Mouse (Mus musculus): ENCODE data around the gene A1cf. TPM values are rescaled to one million over a fixed set of nuclear protein-coding genes. Genes with fewer than 3 reads are reported as not detected.

A1cf gene
- polyA plus RNA-seq, 1 experiment from 2014 or later: not detected

- Histone ChIP-seq H3K27ac (ENCODE audit: low read length) (no peak overlapping the region), H3K4me3 (ENCODE audit: low read length) (no peak overlapping the region), H3K4me2 (ENCODE audit: low read depth, low read length) (no peak overlapping the region), H3K36me3 (ENCODE audit: control insufficient read depth, insufficient read depth, low read length) (no peaks in the 10 kb centered on the region), H3K4me1 (replicated peaks; ENCODE audit: control insufficient read depth, insufficient read depth, low read length) (no peaks in the 10 kb centered on the region), H3K27me3 (ENCODE audit: control insufficient read depth, insufficient read depth, low read depth, low read length) (no peaks in the 10 kb centered on the region), H3K9me3 (ENCODE audit: control insufficient read depth, low read length) (no peaks in the 10 kb centered on the region), H3K9ac (ENCODE audit: low read length) (no peak overlapping the region)
- WGBS: 84% methylated on average over 4 of the region's 4 CpGs
- no peak for ATAC-seq (ENCODE audit: low read depth)
Measured at GRCm38 (mm10) chr19:31920357-31920756, 51.8 kb downstream of the A1cf start.

DNA sequence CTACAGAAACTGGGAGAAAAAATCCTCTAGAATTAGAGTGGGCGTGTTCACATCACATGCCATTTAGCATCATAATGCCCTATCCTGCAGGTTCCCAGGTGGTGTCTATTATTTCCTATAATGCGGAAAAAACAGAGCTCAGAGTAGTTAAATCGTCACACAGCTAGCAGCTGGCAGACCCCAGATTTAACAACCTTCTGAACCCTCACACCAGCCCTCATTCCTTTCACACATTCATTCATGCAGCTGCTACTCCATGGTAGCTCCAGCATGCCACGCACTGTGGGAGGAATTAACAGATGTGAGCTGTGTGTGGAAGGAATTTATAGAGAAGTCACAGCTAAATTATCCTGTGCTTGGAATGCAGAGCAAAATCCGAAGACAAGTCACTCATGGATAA, 53.3 kb downstream of the A1cf start:
- no peaks in the 10 kb centered on the region for H3K27me3 ChIP-seq (ENCODE audit: control insufficient read depth, insufficient read depth, low read depth, low read length)
- H3K36me3 ChIP-seq (ENCODE audit: control insufficient read depth, insufficient read depth, low read length): no peaks in the 10 kb centered on the region
- H3K27ac ChIP-seq (ENCODE audit: low read length): no peak overlapping the region
- no peaks in the 10 kb centered on the region for H3K9me3 ChIP-seq (ENCODE audit: control insufficient read depth, low read length)
- H3K4me3 ChIP-seq (ENCODE audit: low read length): no peak overlapping the region
- H3K9ac ChIP-seq (ENCODE audit: low read length): no peak overlapping the region
- 57% methylated on average over 5 of the region's 5 CpGs for WGBS
- H3K4me1 ChIP-seq (replicated peaks; ENCODE audit: control insufficient read depth, insufficient read depth, low read length): no peaks in the 10 kb centered on the region
- ATAC-seq (ENCODE audit: low read depth): no peak
- H3K4me2 ChIP-seq (ENCODE audit: low read depth, low read length): no peak overlapping the region

GRCm38 (mm10) chr19:31923615-31924352, 55.2 kb downstream of the A1cf start:
- Histone ChIP-seq H3K4me1 (replicated peaks; ENCODE audit: control insufficient read depth, insufficient read depth, low read length) (no peaks in the 10 kb centered on the region), H3K27ac (ENCODE audit: low read length) (no peak overlapping the region), H3K9me3 (ENCODE audit: control insufficient read depth, low read length) (no peaks in the 10 kb centered on the region), H3K9ac (ENCODE audit: low read length) (no peak overlapping the region), H3K36me3 (ENCODE audit: control insufficient read depth, insufficient read depth, low read length) (no peaks in the 10 kb centered on the region), H3K4me3 (ENCODE audit: low read length) (no peak overlapping the region), H3K4me2 (ENCODE audit: low read depth, low read length) (no peak overlapping the region), H3K27me3 (ENCODE audit: control insufficient read depth, insufficient read depth, low read depth, low read length) (no peaks in the 10 kb centered on the region)
- WGBS: 66% methylated on average over 6 of the region's 6 CpGs
- ATAC-seq (ENCODE audit: low read depth): no peak

DNA sequence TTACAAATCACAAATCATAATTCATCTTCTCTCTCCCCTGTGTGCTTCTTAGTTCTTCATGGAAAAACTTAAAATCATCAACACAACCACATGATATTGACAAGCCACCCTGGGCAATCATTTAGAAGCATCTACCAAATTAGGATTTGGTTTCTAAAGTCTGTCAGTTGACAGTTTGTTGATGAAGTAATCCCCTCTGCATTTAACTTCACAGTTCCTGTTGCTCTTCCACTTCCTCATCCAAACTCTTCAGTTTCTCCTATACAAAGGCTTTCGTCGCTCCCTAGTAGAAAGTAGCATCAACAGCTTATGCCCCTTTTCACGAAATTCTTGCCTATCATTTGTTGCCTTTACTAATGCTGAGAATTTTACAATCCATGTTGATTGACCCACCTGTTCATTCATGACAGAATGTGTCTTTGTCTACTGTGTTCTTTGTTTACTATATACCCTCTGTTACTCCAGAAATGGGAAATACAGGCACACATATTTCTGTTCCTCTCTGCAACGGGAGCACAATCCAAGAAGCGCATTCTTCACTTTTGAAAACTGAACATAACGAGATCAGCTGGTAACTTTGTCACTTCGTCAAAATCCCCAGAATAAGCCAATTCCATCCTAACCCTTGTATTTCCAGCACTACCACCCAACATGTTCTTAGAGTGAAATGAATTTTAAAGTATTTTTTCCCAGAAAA, 82.4 kb downstream of the A1cf start:
- no peak for ATAC-seq (ENCODE audit: low read depth)
- H3K36me3 ChIP-seq (ENCODE audit: control insufficient read depth, insufficient read depth, low read length): no peaks in the 10 kb centered on the region
- no peaks in the 10 kb centered on the region for H3K9me3 ChIP-seq (ENCODE audit: control insufficient read depth, low read length)
- H3K27me3 ChIP-seq (ENCODE audit: control insufficient read depth, insufficient read depth, low read depth, low read length): no peaks in the 10 kb centered on the region
- H3K4me1 ChIP-seq (replicated peaks; ENCODE audit: control insufficient read depth, insufficient read depth, low read length): no peaks in the 10 kb centered on the region
- H3K27ac ChIP-seq (ENCODE audit: low read length): no peak overlapping the region
- H3K4me3 ChIP-seq (ENCODE audit: low read length): no peak overlapping the region
- 69% methylated on average over 7 of the region's 7 CpGs for WGBS
- H3K9ac ChIP-seq (ENCODE audit: low read length): no peak overlapping the region
- no peak overlapping the region for H3K4me2 ChIP-seq (ENCODE audit: low read depth, low read length)

- Histone ChIP-seq H3K9ac (ENCODE audit: low read length) (no peak overlapping the region), H3K27me3 (ENCODE audit: control insufficient read depth, insufficient read depth, low read depth, low read length) (no peaks in the 10 kb centered on the region), H3K27ac (ENCODE audit: low read length) (no peak overlapping the region), H3K4me2 (ENCODE audit: low read depth, low read length) (no peak overlapping the region), H3K36me3 (ENCODE audit: control insufficient read depth, insufficient read depth, low read length) (no peaks in the 10 kb centered on the region), H3K9me3 (ENCODE audit: control insufficient read depth, low read length) (no peaks in the 10 kb centered on the region), H3K4me1 (replicated peaks; ENCODE audit: control insufficient read depth, insufficient read depth, low read length) (no peaks in the 10 kb centered on the region), H3K4me3 (ENCODE audit: low read length) (no peak overlapping the region)
- WGBS: 75% methylated on average over 2 of the region's 2 CpGs
- ATAC-seq (ENCODE audit: low read depth): no peak
Measured at GRCm38 (mm10) chr19:31953799-31954198, 85.2 kb downstream of the A1cf start.

DNA sequence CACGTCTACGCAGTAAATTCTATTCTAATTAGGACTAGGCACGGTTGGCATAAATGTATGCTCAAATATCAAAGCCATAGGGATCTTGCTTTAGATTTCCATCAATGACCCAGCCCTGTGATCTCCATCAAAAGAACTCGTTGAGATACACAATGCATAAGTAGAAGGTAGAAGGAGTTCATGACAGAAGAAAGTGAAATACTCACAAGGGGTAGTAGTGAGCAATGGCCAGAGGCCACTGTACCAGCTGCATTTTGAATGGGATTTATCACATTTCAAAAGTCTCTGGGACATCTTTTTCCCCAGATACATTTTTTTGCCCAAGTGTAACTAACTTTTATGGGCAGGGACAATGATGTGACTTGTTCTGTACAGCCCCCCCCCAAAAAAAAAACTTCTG, 85.7 kb downstream of the A1cf start:
- Histone ChIP-seq H3K36me3 (ENCODE audit: control insufficient read depth, insufficient read depth, low read length) (no peaks in the 10 kb centered on the region), H3K4me2 (ENCODE audit: low read depth, low read length) (no peak overlapping the region), H3K4me1 (replicated peaks; ENCODE audit: control insufficient read depth, insufficient read depth, low read length) (no peaks in the 10 kb centered on the region), H3K4me3 (ENCODE audit: low read length) (no peak overlapping the region), H3K9me3 (ENCODE audit: control insufficient read depth, low read length) (no peaks in the 10 kb centered on the region), H3K27me3 (ENCODE audit: control insufficient read depth, insufficient read depth, low read depth, low read length) (no peaks in the 10 kb centered on the region), H3K27ac (ENCODE audit: low read length) (no peak overlapping the region), H3K9ac (ENCODE audit: low read length) (no peak overlapping the region)
- WGBS: 81% methylated on average over 4 of the region's 4 CpGs
- no peak for ATAC-seq (ENCODE audit: low read depth)

GRCm38 (mm10) chr19:31954696-31955095, 86.1 kb downstream of the A1cf start:
- Histone ChIP-seq H3K27me3 (ENCODE audit: control insufficient read depth, insufficient read depth, low read depth, low read length) (no peaks in the 10 kb centered on the region), H3K27ac (ENCODE audit: low read length) (no peak overlapping the region), H3K4me3 (ENCODE audit: low read length) (no peak overlapping the region), H3K4me1 (replicated peaks; ENCODE audit: control insufficient read depth, insufficient read depth, low read length) (no peaks in the 10 kb centered on the region), H3K4me2 (ENCODE audit: low read depth, low read length) (no peak overlapping the region), H3K9ac (ENCODE audit: low read length) (no peak overlapping the region), H3K9me3 (ENCODE audit: control insufficient read depth, low read length) (no peaks in the 10 kb centered on the region), H3K36me3 (ENCODE audit: control insufficient read depth, insufficient read depth, low read length) (no peaks in the 10 kb centered on the region)
- WGBS: 83% methylated on average over 4 of the region's 4 CpGs
- ATAC-seq (ENCODE audit: low read depth): no peak

- Histone ChIP-seq H3K36me3 (ENCODE audit: control insufficient read depth, insufficient read depth, low read length) (no peaks in the 10 kb centered on the region), H3K4me2 (ENCODE audit: low read depth, low read length) (no peak overlapping the region), H3K27ac (ENCODE audit: low read length) (no peak overlapping the region), H3K27me3 (ENCODE audit: control insufficient read depth, insufficient read depth, low read depth, low read length) (no peaks in the 10 kb centered on the region), H3K9me3 (ENCODE audit: control insufficient read depth, low read length) (no peaks in the 10 kb centered on the region), H3K4me3 (ENCODE audit: low read length) (no peak overlapping the region), H3K9ac (ENCODE audit: low read length) (no peak overlapping the region), H3K4me1 (replicated peaks; ENCODE audit: control insufficient read depth, insufficient read depth, low read length) (no peaks in the 10 kb centered on the region)
- ATAC-seq (ENCODE audit: low read depth): no peak
- 69% methylated on average over 2 of the region's 2 CpGs for WGBS
Measured at GRCm38 (mm10) chr19:31956359-31956758, 87.8 kb downstream of the A1cf start.

- no peak for ATAC-seq (ENCODE audit: low read depth)
- 90% methylated on average over 2 of the region's 2 CpGs for WGBS
- Histone ChIP-seq H3K4me3 (ENCODE audit: low read length) (no peak overlapping the region), H3K36me3 (ENCODE audit: control insufficient read depth, insufficient read depth, low read length) (no peaks in the 10 kb centered on the region), H3K27ac (ENCODE audit: low read length) (no peak overlapping the region), H3K4me2 (ENCODE audit: low read depth, low read length) (no peak overlapping the region), H3K9ac (ENCODE audit: low read length) (no peak overlapping the region), H3K4me1 (replicated peaks; ENCODE audit: control insufficient read depth, insufficient read depth, low read length) (no peaks in the 10 kb centered on the region), H3K27me3 (ENCODE audit: control insufficient read depth, insufficient read depth, low read depth, low read length) (no peaks in the 10 kb centered on the region), H3K9me3 (ENCODE audit: control insufficient read depth, low read length) (no peaks in the 10 kb centered on the region)
Measured at GRCm38 (mm10) chr19:31960434-31960833, 91.9 kb downstream of the A1cf start.

All from lung, embryonic 16.5 days (tissue).